Mouse (Mus musculus): ENCODE measurements around the gene Kcp. TPM values are rescaled to one million over a fixed set of nuclear protein-coding genes. Genes with fewer than 3 reads are reported as not detected.

The Kcp gene
- total RNA-seq (2021), result 1 to 10 TPM; 6.8 to 7.5 TPM
- long read RNA-seq, experiment 1, partial matches to known transcripts, result 2 of 3 reads
- long read RNA-seq, experiment 1, other reads (novel, unspliced or antisense), result 1 of 3 reads
- long read RNA-seq, experiment 2, partial matches to known transcripts, result 2 of 2 reads
- long read RNA-seq, experiment 2, other reads (novel, unspliced or antisense), result 0 of 2 reads

DNA sequence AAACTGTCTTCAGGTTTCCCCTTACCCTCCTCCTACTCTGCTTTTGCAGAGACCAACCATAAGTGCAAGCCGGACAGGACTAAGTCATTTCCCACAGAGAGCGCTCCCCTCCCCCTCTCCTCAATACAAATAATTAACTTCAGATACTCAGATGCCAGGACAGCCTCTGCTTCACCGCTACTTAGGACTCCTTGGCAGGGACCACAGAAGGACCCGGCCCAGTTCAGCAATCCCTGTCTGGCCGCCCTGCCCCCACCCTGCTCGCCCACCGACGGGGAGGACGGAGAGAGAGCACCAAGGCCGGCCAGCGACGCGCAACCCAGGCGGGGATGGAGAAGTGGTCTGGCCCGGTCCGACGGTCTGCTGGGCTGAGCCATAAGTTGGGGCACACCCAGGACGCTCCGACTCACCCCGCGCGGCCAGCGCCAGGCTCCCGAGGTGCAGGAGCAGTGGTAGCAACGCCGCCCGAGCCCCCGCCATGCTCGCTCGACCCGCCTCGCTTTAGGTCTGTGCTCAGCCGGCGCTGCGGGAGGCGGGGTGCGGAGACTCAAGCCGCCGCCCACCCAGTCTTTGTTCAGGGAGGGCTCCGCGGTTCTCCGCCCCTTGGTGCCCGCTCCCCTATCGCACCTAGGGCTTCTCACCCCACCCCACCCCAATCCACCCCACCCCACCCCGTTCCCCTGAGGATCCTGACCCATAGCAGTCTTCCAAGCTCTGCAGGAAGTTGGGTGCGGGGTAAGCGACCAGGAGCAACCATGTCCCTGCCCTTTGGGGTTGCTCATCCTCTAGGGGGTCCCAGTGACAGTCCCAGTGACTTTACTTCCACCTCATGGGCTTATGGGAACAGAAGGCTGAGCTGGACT is at the start of gene Kcp:
Kcp (minus strand) TSS at position 506 of the 863 bp plus-strand sequence.
- no peak for DNase-seq (ENCODE audit: low spot score in 2 of 2)

DNA sequence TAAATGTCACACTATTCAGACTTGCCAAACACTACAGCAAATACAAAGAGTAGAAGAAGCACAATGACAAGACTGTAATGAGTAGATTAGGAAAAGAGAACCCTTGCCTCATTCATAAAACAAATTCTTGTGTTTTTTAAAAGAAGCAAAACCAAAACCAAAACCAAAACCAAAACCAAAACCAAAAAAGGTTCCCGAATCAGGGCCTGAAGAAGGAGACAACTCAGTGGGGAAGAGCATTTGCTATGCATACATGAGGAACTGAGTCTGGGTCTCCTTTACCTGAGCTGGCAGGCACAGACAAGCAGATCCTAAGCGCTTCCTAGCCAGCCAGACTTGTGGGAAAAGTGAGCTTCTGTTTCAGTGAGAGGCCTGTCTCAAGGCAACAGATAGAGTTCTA is 49.4 kb upstream of the Kcp start:
- DNase-seq (ENCODE audit: low spot score in 2 of 2), result no peak

DNA sequence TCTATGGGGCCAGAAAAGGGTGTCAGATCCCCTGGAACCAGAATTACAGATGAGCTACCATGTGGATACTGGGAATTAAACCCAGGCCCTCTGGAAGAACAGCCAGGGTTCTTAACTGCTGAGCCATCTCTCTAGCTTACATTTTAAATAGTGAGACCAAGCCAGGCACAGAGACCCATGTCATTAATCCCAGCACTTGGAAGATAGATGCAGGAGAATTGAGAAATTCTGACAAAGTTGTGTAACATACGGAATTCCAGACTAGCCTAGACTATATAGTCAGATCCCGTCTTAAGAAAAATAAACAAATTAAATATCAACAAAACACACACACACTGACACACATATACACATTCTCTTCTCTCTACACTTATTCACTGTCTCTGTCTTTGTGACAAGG is 44.8 kb upstream of the Kcp start:
- DNase-seq (ENCODE audit: low spot score in 2 of 2), result no peak

DNA sequence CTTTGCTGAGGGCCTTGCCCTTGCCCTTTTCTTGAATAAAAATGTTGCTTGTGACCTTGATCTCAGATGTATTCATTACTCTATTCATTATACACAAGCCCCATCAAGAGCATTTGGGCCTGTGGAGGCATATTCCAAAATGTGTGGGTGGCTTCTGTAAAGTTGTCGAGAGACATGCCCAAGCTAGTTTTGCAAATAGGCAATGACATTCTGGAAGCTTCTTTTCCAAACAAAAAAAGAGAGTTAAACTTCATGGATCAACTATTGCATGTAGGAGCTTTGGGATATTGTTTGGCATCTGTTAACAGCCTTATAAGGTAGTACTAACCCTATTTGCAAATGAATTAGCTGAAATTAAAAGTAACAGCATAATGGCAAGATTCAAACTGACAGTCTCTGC is 40.3 kb upstream of the Kcp start:
- no peak for DNase-seq (ENCODE audit: low spot score in 2 of 2)

DNA sequence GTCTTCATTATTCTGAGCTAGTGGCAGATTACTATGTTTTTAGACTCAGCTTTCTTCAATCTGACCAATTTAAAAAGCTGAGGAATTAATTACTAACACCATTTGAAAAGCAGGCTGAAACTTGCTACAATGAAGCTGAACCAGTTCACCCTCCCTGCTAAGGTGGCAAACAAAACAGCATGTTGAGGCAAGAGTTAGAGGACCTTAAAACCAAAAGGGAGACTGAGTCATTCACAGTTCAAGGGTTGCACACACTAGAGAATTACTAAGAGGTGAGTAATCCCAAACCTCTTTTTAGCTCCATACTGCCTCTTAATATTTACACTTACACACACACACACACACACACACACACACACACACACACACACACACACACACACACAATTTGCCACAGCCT is 39.8 kb upstream of the Kcp start:
- DNase-seq (ENCODE audit: low spot score in 2 of 2), result no peak

DNA sequence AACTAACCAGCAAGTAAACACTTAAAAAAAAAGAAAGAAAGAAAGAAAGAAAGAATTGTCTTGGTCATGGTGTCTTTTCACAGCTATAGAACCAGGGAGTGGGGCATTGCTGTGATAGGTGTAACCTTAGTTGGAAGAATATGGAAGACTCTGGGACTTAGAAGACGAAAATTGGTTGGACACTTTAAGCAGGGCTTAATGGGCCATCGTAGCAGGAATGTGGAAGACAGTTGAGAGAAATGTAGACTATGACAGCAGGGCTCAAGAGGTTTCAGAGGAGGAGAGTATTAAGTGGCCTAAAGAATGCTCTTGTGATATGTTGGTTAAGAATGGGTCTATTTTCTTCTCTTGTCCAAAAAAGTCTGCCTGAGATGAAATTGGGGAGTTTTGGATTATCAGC is 37.9 kb upstream of the Kcp start:
- DNase-seq (ENCODE audit: low spot score in 2 of 2), result no peak

DNA sequence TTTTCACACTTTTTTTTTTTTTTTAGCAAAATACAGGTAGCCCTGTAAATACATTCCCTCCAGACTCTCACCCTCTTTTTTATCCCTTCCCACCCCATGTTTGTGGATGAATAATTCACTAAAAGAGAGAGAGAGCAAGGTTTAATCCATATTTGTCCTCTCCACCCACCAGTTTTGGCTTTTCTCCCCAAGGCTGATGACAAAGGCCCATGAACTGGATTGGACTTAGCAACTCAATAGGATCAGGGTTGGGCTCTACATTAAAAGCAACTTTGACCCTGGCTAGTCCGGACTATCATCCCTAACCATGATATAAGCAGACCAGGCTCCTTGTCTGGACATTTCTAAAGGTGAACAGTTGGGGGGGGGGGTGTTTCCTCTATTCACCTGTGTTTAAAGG is 33.2 kb upstream of the Kcp start:
- no peak for DNase-seq (ENCODE audit: low spot score in 2 of 2)

DNA sequence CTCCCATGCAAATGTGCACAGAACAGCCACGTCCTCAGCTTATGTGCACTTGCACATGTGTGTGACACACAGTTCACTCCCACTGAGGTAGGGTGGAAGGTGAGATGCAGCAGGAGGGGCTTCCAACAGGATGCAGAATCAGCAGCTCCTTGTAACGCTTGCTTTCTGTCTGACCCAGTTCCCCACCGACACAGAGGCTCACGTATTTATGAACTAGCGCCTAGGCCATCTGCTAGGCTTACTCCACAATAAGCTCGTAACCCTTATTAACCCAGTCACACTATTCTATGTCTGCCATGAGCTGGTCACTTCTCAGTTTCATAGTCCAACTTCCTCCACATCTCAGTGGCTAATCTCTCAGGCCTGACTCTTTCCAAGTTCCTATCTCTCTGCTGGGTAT is 32.5 kb upstream of the Kcp start:
- no peak for DNase-seq (ENCODE audit: low spot score in 2 of 2)

DNA sequence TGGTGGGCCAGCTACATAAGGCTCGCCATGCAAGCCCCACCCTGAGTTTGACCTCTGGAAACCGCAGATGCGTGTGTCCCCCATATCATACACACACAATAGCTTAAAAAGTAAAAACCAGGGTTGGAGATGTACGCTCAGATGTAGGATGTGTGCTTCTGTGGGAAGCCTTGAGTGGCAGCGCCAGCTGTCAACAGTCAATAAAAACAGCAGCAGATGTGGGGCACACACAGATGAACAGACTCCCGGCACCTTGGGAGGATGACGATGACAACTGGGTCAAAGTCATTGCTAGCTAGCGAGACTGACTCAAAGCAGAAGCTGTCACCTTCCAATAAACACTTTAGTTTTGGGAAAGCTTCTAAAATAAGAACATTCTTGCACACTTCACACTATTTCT is 31.8 kb upstream of the Kcp start:
- no peak for DNase-seq (ENCODE audit: low spot score in 2 of 2)

DNA sequence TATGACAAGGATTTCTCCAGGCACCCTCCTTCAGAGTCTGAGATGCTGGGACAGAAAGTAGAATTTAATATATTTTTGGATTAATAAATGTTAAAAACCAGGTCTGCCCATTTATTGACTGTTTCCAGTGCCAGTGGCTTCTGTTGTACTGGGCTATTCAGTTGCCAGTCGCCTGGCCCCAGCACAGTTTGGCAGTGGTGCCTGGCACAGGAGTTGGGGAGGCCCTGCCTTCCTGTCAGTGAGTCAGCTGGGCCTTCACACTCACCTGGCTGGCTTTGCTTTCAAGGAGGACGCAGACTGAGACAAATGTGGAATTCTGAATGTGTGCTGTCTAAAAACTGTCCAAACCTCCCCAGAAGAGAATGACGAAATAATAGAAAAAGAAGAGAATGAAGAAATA is 29.5 kb upstream of the Kcp start:
- DNase-seq (ENCODE audit: low spot score in 2 of 2), result no peak

DNA sequence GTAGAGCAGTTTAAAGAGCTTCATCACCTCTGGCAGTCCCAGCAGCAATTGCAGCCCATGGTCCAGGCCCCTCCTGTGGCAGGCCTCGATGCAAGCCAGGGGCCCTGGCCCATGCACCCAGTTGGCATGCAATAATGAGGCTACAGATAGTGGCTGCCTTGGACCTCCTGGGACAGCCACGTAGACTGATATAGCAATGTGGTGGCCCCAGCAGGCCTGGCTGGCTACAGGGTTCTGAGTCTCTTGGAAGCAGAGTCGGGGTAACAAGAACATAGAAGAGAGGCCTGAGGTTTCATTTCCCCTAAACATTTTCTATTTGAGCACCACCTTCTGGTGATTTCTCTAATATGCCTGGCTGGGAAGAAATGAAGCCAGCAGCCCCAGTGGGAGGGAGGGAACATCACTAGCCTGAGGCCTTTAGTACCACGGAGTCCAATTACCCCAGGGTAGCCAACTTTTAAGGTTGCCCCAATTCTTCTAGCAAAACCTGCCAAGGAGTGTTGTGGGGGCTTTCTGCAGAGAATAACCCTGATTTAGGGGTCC is 29.0 kb upstream of the Kcp start:
- peak in 1 of 2 experiments; percentile 62 for DNase-seq (ENCODE audit: low spot score in 2 of 2)

DNA sequence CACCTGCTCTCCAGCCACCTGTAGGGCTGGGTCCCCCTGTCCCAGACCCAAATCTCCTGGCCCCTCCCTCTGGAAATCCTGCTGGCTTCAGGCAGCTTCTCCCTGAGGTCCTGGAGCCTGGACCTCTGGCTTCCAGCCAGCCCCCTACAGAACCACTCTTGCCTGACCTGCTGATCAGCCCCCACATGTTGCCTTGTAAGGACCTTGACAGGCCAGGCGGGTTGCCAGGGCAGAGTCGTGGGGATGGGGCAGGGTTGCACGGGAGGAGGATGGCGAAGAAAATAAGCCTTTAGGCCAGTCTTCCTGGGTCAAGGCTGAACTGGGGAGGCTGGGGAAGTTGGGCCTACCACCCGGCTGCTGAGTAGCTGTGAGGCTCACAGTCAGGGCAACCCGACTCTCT is 27.6 kb upstream of the Kcp start:
- no peak for DNase-seq (ENCODE audit: low spot score in 2 of 2)

DNA sequence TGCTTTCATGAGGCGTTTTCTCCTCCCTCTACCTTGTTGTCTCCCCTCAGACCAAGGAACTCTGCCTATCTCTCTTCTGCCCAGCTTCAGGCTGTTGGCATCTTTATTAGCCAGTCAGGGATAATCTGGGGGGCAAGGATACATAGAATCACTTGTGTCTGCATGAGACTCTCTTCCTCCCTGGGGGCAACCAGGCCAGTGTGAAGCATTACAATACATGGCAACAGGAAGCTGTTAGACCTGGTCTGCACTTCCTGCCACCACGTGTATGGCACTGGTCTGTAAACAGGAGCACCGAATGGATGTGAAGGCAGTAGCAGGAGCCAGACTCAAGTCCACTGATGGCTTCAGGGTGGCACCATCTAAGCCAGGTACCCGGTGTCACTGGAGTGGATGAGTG is 22.3 kb upstream of the Kcp start:
- no peak for DNase-seq (ENCODE audit: low spot score in 2 of 2)

DNA sequence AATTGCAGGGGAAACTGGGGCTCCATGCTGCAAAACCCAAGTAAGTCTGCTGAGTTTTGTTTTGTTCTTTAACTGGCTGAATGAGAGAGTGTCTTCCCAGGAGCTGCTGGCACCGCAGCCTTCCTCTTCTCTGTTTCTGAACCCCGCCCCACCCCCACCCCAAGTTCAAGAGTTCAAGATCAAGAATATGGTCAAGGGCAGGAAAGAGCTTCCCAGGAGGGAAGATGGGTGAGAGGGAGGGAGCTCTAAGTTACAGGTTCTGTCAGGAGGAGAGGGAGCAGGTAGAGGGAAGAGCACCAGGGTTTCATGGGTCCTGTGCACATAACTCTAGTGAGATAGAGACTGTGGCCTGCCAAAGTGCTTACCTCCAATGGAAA is 21.7 kb upstream of the Kcp start:
- DNase-seq (ENCODE audit: low spot score in 2 of 2), result no peak

DNA sequence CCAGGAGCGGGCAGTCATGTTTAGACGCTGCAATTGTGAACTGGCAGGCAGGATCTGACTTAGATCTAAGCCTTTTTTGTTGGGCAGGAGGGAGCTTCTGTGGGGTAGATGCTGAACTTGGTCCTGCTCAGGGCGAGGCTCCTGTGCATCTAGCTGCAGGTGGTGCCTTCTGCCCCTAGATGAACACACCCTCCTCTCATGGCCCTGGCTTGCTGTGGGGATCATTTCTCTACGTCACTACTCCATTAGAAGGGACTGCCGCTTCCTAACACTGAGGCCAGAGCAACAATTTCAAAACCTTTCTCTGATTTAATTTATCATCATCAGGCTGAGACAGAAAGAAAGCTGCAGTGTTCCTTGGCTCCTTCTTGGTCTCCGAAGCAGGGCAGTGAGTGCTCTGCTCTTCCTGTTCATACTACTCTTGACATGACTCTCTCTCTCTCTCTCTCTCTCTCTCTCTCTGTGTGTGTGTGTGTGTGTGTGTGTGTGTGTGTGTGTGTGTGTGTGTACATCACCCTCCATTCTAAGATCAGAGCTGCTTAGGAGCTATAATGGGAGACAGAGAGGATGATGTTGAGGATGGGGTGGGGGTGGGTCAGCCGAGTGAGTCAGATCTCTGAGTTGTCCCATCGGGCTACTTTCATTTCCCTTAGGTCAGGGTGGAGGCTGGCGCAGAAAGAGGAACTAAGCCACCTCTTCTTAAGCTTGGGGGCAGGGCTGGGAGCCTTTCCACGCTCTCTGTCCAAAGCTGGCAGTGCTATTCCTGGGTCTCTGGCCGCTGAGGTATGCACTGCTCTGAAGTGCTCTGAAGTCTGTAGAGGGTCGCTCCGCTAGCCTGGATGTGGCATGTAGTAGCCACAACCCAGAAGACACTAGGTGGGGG is 21.1 kb upstream of the Kcp start:
- no peak for DNase-seq (ENCODE audit: low spot score in 2 of 2)

DNA sequence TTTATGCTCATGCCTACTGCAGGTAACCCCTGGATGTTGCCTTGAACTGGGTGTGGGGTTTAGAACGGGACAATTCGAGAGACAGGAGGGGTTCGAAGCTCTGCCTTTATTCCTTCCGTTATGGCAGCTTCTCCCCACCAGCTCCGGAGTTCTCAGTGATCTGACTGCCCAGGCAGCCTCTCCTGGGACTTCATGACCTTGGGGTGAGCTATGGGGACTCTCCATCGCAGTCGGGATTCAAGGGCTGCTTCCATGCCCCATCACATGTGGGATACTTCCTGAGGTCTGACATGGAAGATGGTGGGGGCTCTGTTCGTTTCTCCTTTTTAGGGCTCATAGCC is 20.4 kb upstream of the Kcp start:
- no peak for DNase-seq (ENCODE audit: low spot score in 2 of 2)

DNA sequence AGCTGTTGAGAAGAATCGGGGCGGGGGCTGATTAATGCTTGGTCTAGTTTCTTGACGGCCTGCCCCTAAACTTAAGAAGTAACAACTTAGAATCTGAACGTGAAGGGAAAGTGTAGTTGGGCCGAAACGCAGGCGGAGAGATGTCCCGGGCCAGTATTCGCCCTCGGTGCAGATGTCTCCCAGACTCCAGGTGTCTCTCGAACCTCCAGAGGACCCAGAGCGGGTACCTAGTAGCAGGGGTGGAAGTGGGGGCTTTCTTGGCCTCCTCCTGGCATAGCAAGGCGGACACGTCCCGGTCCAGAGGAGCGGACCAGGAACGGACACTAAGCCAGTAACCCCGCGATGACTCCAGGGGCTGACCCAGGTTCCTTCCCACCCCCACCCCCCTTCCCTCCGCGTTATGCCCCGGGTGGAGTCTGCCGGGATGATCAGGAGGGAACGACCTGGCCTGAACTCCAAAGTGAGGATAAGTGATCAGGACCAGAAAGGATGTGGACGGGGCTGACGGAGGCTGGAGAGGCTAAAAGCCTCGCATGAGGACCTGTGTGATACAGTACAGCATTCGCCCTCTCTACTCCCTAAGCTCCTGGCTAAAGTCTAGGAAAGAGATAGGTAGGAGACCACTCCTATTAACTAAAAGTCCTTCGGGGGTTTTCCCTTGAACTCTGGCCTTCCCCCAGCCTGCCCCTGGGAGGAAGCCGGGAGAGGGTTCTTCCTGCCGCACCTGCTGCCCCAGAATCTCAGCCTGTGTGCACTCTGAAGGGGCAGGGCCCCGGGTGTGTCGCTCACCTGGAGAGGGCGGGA is 19.8 kb upstream of the Kcp start:
- DNase-seq (ENCODE audit: low spot score in 2 of 2), result no peak

DNA sequence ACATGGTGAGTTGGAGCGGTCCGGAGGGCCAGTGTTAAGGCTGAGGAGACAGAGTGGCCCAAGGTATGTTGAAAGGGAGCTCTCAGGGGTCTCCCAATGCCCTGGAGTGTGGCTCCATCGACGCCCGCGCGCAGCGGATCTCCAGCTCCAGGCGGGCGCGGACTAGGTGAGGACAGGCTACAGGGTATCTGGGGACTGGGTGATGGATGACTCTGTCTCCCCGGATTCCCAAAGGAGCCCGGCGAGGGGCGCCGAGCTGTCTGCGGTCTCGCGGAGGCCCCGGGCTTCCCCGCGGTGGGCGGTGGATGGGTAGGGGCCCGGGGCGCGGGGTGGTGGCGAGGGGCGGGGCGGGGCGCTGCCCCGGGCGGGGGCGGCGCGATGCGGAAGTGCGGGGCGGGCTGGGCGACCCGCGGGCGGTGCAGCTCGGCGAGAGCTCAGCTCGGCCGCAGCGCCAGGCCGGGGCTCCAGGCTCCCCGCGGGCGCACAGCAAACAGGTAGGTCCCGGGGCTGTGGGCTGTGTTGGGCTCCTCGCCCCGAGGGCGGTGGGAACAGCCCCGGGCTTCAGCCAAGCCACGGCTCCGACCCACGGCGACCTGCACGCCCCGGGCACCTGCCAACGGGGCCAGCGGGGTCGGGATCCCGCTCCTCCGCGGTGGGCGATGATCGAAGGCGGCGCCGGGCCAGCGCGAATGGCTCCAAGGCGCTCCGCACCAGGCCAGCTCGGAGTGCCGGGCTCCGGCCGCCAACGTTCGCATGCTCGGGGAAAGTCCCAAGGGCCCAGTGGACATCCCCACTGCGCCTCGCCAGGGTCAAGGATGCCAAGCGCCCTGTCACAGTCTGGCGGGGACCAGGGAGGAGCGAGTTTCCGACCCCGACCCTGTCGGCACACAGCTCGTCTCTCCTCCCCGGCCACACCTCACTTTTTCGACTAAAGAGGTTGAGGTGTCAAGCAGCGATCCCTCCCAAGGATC is 18.8 kb upstream of the Kcp start, which contains the start of gene Irf5:
Irf5 (plus strand) TSS at position 345 of the 971 bp plus-strand sequence.
- no peak for DNase-seq (ENCODE audit: low spot score in 2 of 2)

DNA sequence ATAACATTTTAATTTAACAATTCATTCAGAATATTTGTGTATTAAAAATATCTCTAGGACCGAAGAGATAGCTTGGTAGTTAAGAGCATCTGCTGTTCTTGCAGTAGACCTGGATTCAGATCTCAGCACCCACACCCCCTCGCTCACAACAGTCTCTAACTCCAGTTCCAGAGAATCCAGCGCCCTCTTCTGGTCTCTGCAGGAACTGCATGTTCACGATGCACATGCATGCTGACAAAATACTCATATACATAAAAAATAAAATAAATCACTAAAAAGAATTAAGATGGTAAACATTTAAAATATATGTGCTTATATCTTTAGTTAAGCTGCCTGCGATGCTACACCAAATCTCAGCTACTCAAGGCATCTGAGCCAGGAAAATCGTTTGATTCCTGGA is 17.5 kb upstream of the Kcp start:
- no peak for DNase-seq (ENCODE audit: low spot score in 2 of 2)

DNA sequence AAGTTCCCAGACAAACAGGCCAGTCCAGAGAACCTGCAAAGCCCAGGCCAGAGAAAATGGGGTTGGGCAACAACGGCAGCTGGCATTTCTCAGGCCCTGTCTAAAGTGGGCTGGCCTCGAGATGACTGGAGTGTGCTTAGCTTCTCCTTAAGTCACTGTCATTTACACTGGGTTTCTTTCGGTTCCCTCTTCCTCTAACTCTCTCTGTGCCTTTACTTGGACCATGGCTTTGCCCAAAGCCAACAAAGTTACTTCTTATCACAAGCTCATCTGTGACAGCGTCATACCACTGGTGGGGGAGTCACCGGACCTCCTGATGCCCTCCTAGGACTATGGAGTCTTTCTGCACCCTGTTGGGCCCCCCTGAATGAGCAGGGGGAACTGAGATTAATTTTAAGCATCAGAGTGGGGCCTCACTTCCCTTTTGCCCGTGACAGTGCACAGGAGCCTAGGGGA is 16.3 kb upstream of the Kcp start:
- no peak for DNase-seq (ENCODE audit: low spot score in 2 of 2)
